Mouse (Mus musculus) forebrain, embryonic 16.5 days (tissue): ENCODE measurements around the gene Irf4. TPM values are rescaled to one million over a fixed set of nuclear protein-coding genes. Genes with fewer than 3 reads are reported as not detected.

ENCODE experiments used
- ATAC-seq: fragments of 200-750 bp; cut with Nextera tagmentation; 2 replicates; pipeline ENCODE4 v1.8.0; 2017; ENCODE audit warnings: mild to moderate bottlenecking, moderate library complexity
- H3K27ac ChIP-seq: fragments of 300-500 bp; sonication (generic); 2 replicates; pipeline ENCODE4 v1.5.1; 2014; ENCODE audit warnings: low read length, control low read depth
- H3K27me3 ChIP-seq: fragments of 300-500 bp; sonication (generic); replicated peaks from 2 replicates; pipeline ENCODE4 v1.6.1; 2014; ENCODE audit warnings: low read length; ENCODE audit not compliant: control insufficient read depth, insufficient read depth
- H3K36me3 ChIP-seq: fragments of 300-500 bp; sonication (generic); 2 replicates; pipeline ENCODE4 v1.6.1; 2014; ENCODE audit not compliant: control insufficient read depth, insufficient read depth
- H3K4me1 ChIP-seq: fragments of 300-500 bp; sonication (generic); replicated peaks from 2 replicates; pipeline ENCODE4 v1.6.1; 2014; ENCODE audit warnings: low read length; ENCODE audit not compliant: control insufficient read depth, insufficient read depth
- H3K4me2 ChIP-seq: fragments of 300-500 bp; sonication (generic); 2 replicates; pipeline ENCODE4 v1.6.1; 2014; ENCODE audit warnings: mild to moderate bottlenecking, low read length, control low read depth
- H3K4me3 ChIP-seq: fragments of 300-500 bp; sonication (generic); replicated peaks from 2 replicates; pipeline ENCODE4 v1.5.1; 2014; ENCODE audit warnings: mild to moderate bottlenecking, low read length, control low read depth
- H3K9ac ChIP-seq: fragments of 300-500 bp; sonication (generic); replicated peaks from 2 replicates; pipeline ENCODE4 v1.6.1; 2014; ENCODE audit warnings: low read depth, low read length, control low read depth
- H3K9me3 ChIP-seq: fragments of 300-500 bp; sonication (generic); 2 replicates; pipeline ENCODE4 v1.6.1; 2016; ENCODE audit warnings: low read length; ENCODE audit not compliant: control insufficient read depth
- WGBS: fragments of 180-500 bp; shearing (Covaris S2); extraction: QIAGEN DNeasy Blood & Tissue Kit; methylation state at CpG from one replicate; pipeline ENCODE4 v1.1.7; 2014; 5-methylcytosine and 5-hydroxymethylcytosine counted together
- polyA plus RNA-seq: library from polyadenylated mRNA; unstranded; fragments of >200 nt; fragmentation: Nextera tagmentation; extraction: Ambion mirVana; gene quantifications from 2 replicates; pipeline ENCODE4 v1.2.1, GENCODE M21; 2015

The Irf4 gene
- polyA plus RNA-seq, 1 experiment from 2014 or later: 0.06 TPM

- 89% methylated on average over 4 of the region's 4 CpGs for WGBS
Measured at GRCm38 (mm10) chr13:30715573-30715972, 33.5 kb upstream of the Irf4 start.

GRCm38 (mm10) chr13:30716611-30717010 is 32.4 kb upstream of the Irf4 start:
- Histone ChIP-seq H3K9ac (no peak overlapping the region), H3K27ac (no peak overlapping the region), H3K4me3 (no peak overlapping the region), H3K27me3 (no peaks in the 10 kb centered on the region), H3K4me1 (no peaks in the 10 kb centered on the region), H3K4me2 (no peak overlapping the region), H3K9me3 (no peaks in the 10 kb centered on the region), H3K36me3 (no peaks in the 10 kb centered on the region)
- WGBS: 72% methylated on average over 5 of the region's 5 CpGs
- no peak for ATAC-seq

More at GRCm38 (mm10) chr13:30715573-30715972, 33.5 kb upstream of the Irf4 start:
- H3K27ac ChIP-seq: no peak overlapping the region
- H3K27me3 ChIP-seq: no peaks in the 10 kb centered on the region
- H3K9me3 ChIP-seq: no peaks in the 10 kb centered on the region
- no peaks in the 10 kb centered on the region for H3K36me3 ChIP-seq
- no peak overlapping the region for H3K4me2 ChIP-seq
- H3K4me1 ChIP-seq: no peaks in the 10 kb centered on the region
- H3K9ac ChIP-seq: no peak overlapping the region
- no peak overlapping the region for H3K4me3 ChIP-seq
- ATAC-seq: no peak

- no peak overlapping the region for H3K9ac ChIP-seq
- H3K36me3 ChIP-seq: no peaks in the 10 kb centered on the region
- H3K4me2 ChIP-seq: no peak overlapping the region
- H3K4me3 ChIP-seq: no peak overlapping the region
- H3K27ac ChIP-seq: no peak overlapping the region
- peaks cover 6% of the 10 kb centered on the region for H3K4me1 ChIP-seq
- no peaks in the 10 kb centered on the region for H3K27me3 ChIP-seq
- no peak for ATAC-seq
- H3K9me3 ChIP-seq: no peaks in the 10 kb centered on the region
- 28% methylated on average over 7 of the region's 7 CpGs for whole genome bisulfite sequencing
Measured at GRCm38 (mm10) chr13:30722601-30723000, 26.4 kb upstream of the Irf4 start.

GRCm38 (mm10) chr13:30723258-30723657 is 25.8 kb upstream of the Irf4 start:
- Histone ChIP-seq H3K9ac (no peak overlapping the region), H3K4me2 (no peak overlapping the region), H3K27ac (no peak overlapping the region), H3K4me3 (no peak overlapping the region), H3K27me3 (no peaks in the 10 kb centered on the region), H3K9me3 (no peaks in the 10 kb centered on the region), H3K4me1 (peaks cover 6% of the 10 kb centered on the region), H3K36me3 (no peaks in the 10 kb centered on the region)
- WGBS: 67% methylated on average over 5 of the region's 5 CpGs
- ATAC-seq: no peak

- no peak overlapping the region for H3K4me2 ChIP-seq
Measured at GRCm38 (mm10) chr13:30723858-30724257, 25.2 kb upstream of the Irf4 start.

GRCm38 (mm10) chr13:30724691-30725271 is 24.2 kb upstream of the Irf4 start:
- H3K4me1 ChIP-seq: peaks cover 6% of the 10 kb centered on the region
- H3K4me2 ChIP-seq: 0 out of 2 replicates have a peak overlapping the region, but pooled peaks have one; percentile 8
- H3K27me3 ChIP-seq: no peaks in the 10 kb centered on the region
- no peaks in the 10 kb centered on the region for H3K36me3 ChIP-seq
- H3K9ac ChIP-seq: no peak overlapping the region
- ATAC-seq: peak; percentile 82
- WGBS: 19% methylated on average over 7 of the region's 7 CpGs
- H3K27ac ChIP-seq: no peak overlapping the region
- H3K9me3 ChIP-seq: no peaks in the 10 kb centered on the region
- H3K4me3 ChIP-seq: no peak overlapping the region

More at GRCm38 (mm10) chr13:30723858-30724257, 25.2 kb upstream of the Irf4 start:
- Histone ChIP-seq H3K9me3 (no peaks in the 10 kb centered on the region), H3K27me3 (no peaks in the 10 kb centered on the region), H3K4me1 (peaks cover 6% of the 10 kb centered on the region), H3K4me3 (no peak overlapping the region), H3K9ac (no peak overlapping the region), H3K27ac (no peak overlapping the region), H3K36me3 (no peaks in the 10 kb centered on the region)
- no peak for ATAC-seq
- 60% methylated on average over 8 of the region's 8 CpGs for WGBS

GRCm38 (mm10) chr13:30726879-30727278 is 22.1 kb upstream of the Irf4 start:
- H3K4me3 ChIP-seq: no peak overlapping the region
- H3K27me3 ChIP-seq: no peaks in the 10 kb centered on the region
- no peaks in the 10 kb centered on the region for H3K36me3 ChIP-seq
- no peak for ATAC-seq
- H3K4me2 ChIP-seq: no peak overlapping the region
- peaks cover 6% of the 10 kb centered on the region for H3K4me1 ChIP-seq
- 91% methylated on average over 4 of the region's 4 CpGs for WGBS
- no peak overlapping the region for H3K9ac ChIP-seq
- no peaks in the 10 kb centered on the region for H3K9me3 ChIP-seq
- no peak overlapping the region for H3K27ac ChIP-seq

- Histone ChIP-seq H3K4me2 (no peak overlapping the region), H3K36me3 (no peaks in the 10 kb centered on the region), H3K9ac (no peak overlapping the region), H3K9me3 (no peaks in the 10 kb centered on the region), H3K27me3 (no peaks in the 10 kb centered on the region), H3K4me3 (no peak overlapping the region), H3K4me1 (peaks cover 6% of the 10 kb centered on the region), H3K27ac (no peak overlapping the region)
- WGBS: 90% methylated on average over 7 of the region's 7 CpGs
- ATAC-seq: no peak
Measured at GRCm38 (mm10) chr13:30728155-30728554, 20.9 kb upstream of the Irf4 start.

- WGBS: 61% methylated on average over 6 of the region's 6 CpGs
- Histone ChIP-seq H3K27me3 (no peaks in the 10 kb centered on the region), H3K4me2 (no peak overlapping the region), H3K4me3 (no peak overlapping the region), H3K36me3 (no peaks in the 10 kb centered on the region), H3K4me1 (peaks cover 6% of the 10 kb centered on the region), H3K27ac (no peak overlapping the region), H3K9me3 (no peaks in the 10 kb centered on the region), H3K9ac (no peak overlapping the region)
- no peak for ATAC-seq
Measured at GRCm38 (mm10) chr13:30729245-30729644, 19.8 kb upstream of the Irf4 start.
